Mouse (Mus musculus): ENCODE measurements around the gene Rtcb.

Gene Rtcb

GRCm38 (mm10) chr10:85957464-85957950 is at the start of gene Rtcb:
Gene Rtcb (minus strand): TSS chr10:85957823.
- peak; percentile 93 for DNase-seq

- no peak for DNase-seq
Observed at GRCm38 (mm10) chr10:86006455-86006854, 48.8 kb upstream of the Rtcb start.

- DNase-seq = no peak
Observed at GRCm38 (mm10) chr10:86000447-86000846, 42.8 kb upstream of the Rtcb start.

GRCm38 (mm10) chr10:85994543-85995104 is 37.0 kb upstream of the Rtcb start:
- no peak for DNase-seq

GRCm38 (mm10) chr10:85993836-85994235 is 36.2 kb upstream of the Rtcb start:
- DNase-seq = no peak

- DNase-seq = no peak
Observed at GRCm38 (mm10) chr10:85992412-85992811, 34.8 kb upstream of the Rtcb start.

- DNase-seq = no peak
Observed at GRCm38 (mm10) chr10:85989412-85990115, 31.9 kb upstream of the Rtcb start.

GRCm38 (mm10) chr10:85972915-85973314 is 15.3 kb upstream of the Rtcb start:
- peak; percentile 34 for DNase-seq

GRCm38 (mm10) chr10:85971826-85972225 is 14.2 kb upstream of the Rtcb start:
- no peak for DNase-seq

- no peak for DNase-seq
Observed at GRCm38 (mm10) chr10:85969894-85970620, 12.4 kb upstream of the Rtcb start.

- no peak for DNase-seq
Observed at GRCm38 (mm10) chr10:85968731-85969130, 11.1 kb upstream of the Rtcb start.

GRCm38 (mm10) chr10:85968157-85968634 is 10.6 kb upstream of the Rtcb start:
- peak; percentile 63 for DNase-seq

GRCm38 (mm10) chr10:85967411-85968156 is 10.0 kb upstream of the Rtcb start:
- DNase-seq = no peak

GRCm38 (mm10) chr10:85966476-85966875 is 8.9 kb upstream of the Rtcb start:
- DNase-seq = no peak

GRCm38 (mm10) chr10:85964316-85964715 is 6.7 kb upstream of the Rtcb start:
- DNase-seq = no peak

GRCm38 (mm10) chr10:85962897-85963296 is 5.3 kb upstream of the Rtcb start:
- DNase-seq = no peak

GRCm38 (mm10) chr10:85956871-85957419 is 678 bp downstream of the Rtcb start:
- peak; percentile 11 for DNase-seq

- DNase-seq = no peak
Observed at GRCm38 (mm10) chr10:85954429-85954828, 3.2 kb downstream of the Rtcb start.

- peak; percentile 14 for DNase-seq
Observed at GRCm38 (mm10) chr10:85953401-85953800, 4.2 kb downstream of the Rtcb start.

- DNase-seq = no peak
Observed at GRCm38 (mm10) chr10:85951765-85952443, 5.7 kb downstream of the Rtcb start.

- no peak for DNase-seq
Observed at GRCm38 (mm10) chr10:85948483-85949196, 9.0 kb downstream of the Rtcb start.

Data from cerebellum, adult 9-11 months (tissue).